Mouse (Mus musculus): ENCODE measurements around the gene Efna5. TPM values are rescaled to one million over a fixed set of nuclear protein-coding genes. Genes with fewer than 3 reads are reported as not detected.

Efna5 gene
- polyA plus RNA-seq, 1 experiment, result 12.5 TPM

- Histone ChIP-seq H3K4me1 (ENCODE audit: control insufficient read depth, insufficient read depth, insufficient read length, low read length) (peaks cover 5% of the 10 kb centered on the region; the same call in 1 of the 2 replicates), H3K27ac (replicated peaks; ENCODE audit: low read depth, low read length) (no peak overlapping the region), H3K4me3 (ENCODE audit: insufficient read depth, low read depth, low read length) (no peak overlapping the region)
These were observed 188.9 kb downstream of the Efna5 start for GRCm38 (mm10) chr17:62692242-62692641.

- Histone ChIP-seq H3K27ac (replicated peaks; ENCODE audit: low read depth, low read length) (no peak overlapping the region), H3K4me1 (ENCODE audit: control insufficient read depth, insufficient read depth, insufficient read length, low read length) (peaks cover under 1% of the 10 kb centered on the region), H3K4me3 (ENCODE audit: insufficient read depth, low read depth, low read length) (no peak overlapping the region)
These were observed 189.9 kb downstream of the Efna5 start for GRCm38 (mm10) chr17:62691201-62691715.

- H3K27ac ChIP-seq (replicated peaks; ENCODE audit: low read depth, low read length), result no peak overlapping the region
- H3K4me3 ChIP-seq (ENCODE audit: insufficient read depth, low read depth, low read length), result no peak overlapping the region
- H3K4me1 ChIP-seq (ENCODE audit: control insufficient read depth, insufficient read depth, insufficient read length, low read length), result peaks cover under 1% of the 10 kb centered on the region
These were observed 190.9 kb downstream of the Efna5 start for GRCm38 (mm10) chr17:62690256-62690655.

GRCm38 (mm10) chr17:62689646-62690045, 191.5 kb downstream of the Efna5 start:
- peaks cover 5% of the 10 kb centered on the region for H3K4me1 ChIP-seq (ENCODE audit: control insufficient read depth, insufficient read depth, insufficient read length, low read length)
- no peak overlapping the region for H3K4me3 ChIP-seq (ENCODE audit: insufficient read depth, low read depth, low read length)
- H3K27ac ChIP-seq (replicated peaks; ENCODE audit: low read depth, low read length), result no peak overlapping the region; the same call in 1 of the 2 replicates

- peak overlapping the region; percentile 76 for H3K27ac ChIP-seq (replicated peaks; ENCODE audit: low read depth, low read length)
- peak overlapping the region; percentile 37; the same call in 1 of the 2 replicates for H3K4me3 ChIP-seq (ENCODE audit: insufficient read depth, low read depth, low read length)
- peaks cover 5% of the 10 kb centered on the region for H3K4me1 ChIP-seq (ENCODE audit: control insufficient read depth, insufficient read depth, insufficient read length, low read length)
These were observed 193.7 kb downstream of the Efna5 start for GRCm38 (mm10) chr17:62687369-62687768.

GRCm38 (mm10) chr17:62685181-62685580, 195.9 kb downstream of the Efna5 start:
- Histone ChIP-seq H3K27ac (replicated peaks; ENCODE audit: low read depth, low read length) (peak overlapping the region; percentile 26), H3K4me1 (ENCODE audit: control insufficient read depth, insufficient read depth, insufficient read length, low read length) (peaks cover 5% of the 10 kb centered on the region), H3K4me3 (ENCODE audit: insufficient read depth, low read depth, low read length) (no peak overlapping the region)

GRCm38 (mm10) chr17:62683142-62683541, 198.0 kb downstream of the Efna5 start:
- Histone ChIP-seq H3K4me3 (ENCODE audit: insufficient read depth, low read depth, low read length) (no peak overlapping the region), H3K4me1 (ENCODE audit: control insufficient read depth, insufficient read depth, insufficient read length, low read length) (peaks cover 5% of the 10 kb centered on the region), H3K27ac (replicated peaks; ENCODE audit: low read depth, low read length) (no peak overlapping the region)

- H3K4me1 ChIP-seq (ENCODE audit: control insufficient read depth, insufficient read depth, insufficient read length, low read length), result peaks cover 5% of the 10 kb centered on the region
- peak overlapping the region; percentile 26; the same call in 1 of the 2 replicates for H3K27ac ChIP-seq (replicated peaks; ENCODE audit: low read depth, low read length)
- no peak overlapping the region for H3K4me3 ChIP-seq (ENCODE audit: insufficient read depth, low read depth, low read length)
These were observed 199.4 kb downstream of the Efna5 start for GRCm38 (mm10) chr17:62681726-62682125.

GRCm38 (mm10) chr17:62680737-62681136, 200.4 kb downstream of the Efna5 start:
- Histone ChIP-seq H3K4me1 (ENCODE audit: control insufficient read depth, insufficient read depth, insufficient read length, low read length) (peaks cover 5% of the 10 kb centered on the region), H3K4me3 (ENCODE audit: insufficient read depth, low read depth, low read length) (no peak overlapping the region), H3K27ac (replicated peaks; ENCODE audit: low read depth, low read length) (no peak overlapping the region)

- Histone ChIP-seq H3K4me1 (ENCODE audit: control insufficient read depth, insufficient read depth, insufficient read length, low read length) (no peaks in the 10 kb centered on the region), H3K27ac (replicated peaks; ENCODE audit: low read depth, low read length) (no peak overlapping the region), H3K4me3 (ENCODE audit: insufficient read depth, low read depth, low read length) (no peak overlapping the region)
These were observed 204.3 kb downstream of the Efna5 start for GRCm38 (mm10) chr17:62676832-62677231.

GRCm38 (mm10) chr17:62676409-62676808, 204.7 kb downstream of the Efna5 start:
- Histone ChIP-seq H3K4me1 (ENCODE audit: control insufficient read depth, insufficient read depth, insufficient read length, low read length) (no peaks in the 10 kb centered on the region), H3K4me3 (ENCODE audit: insufficient read depth, low read depth, low read length) (no peak overlapping the region), H3K27ac (replicated peaks; ENCODE audit: low read depth, low read length) (no peak overlapping the region)

- no peak overlapping the region for H3K4me3 ChIP-seq (ENCODE audit: insufficient read depth, low read depth, low read length)
- H3K27ac ChIP-seq (replicated peaks; ENCODE audit: low read depth, low read length), result no peak overlapping the region
- no peaks in the 10 kb centered on the region for H3K4me1 ChIP-seq (ENCODE audit: control insufficient read depth, insufficient read depth, insufficient read length, low read length)
These were observed 205.3 kb downstream of the Efna5 start for GRCm38 (mm10) chr17:62675811-62676255.

GRCm38 (mm10) chr17:62672068-62672467, 209.0 kb downstream of the Efna5 start:
- H3K4me1 ChIP-seq (ENCODE audit: control insufficient read depth, insufficient read depth, insufficient read length, low read length), result no peaks in the 10 kb centered on the region
- H3K4me3 ChIP-seq (ENCODE audit: insufficient read depth, low read depth, low read length), result no peak overlapping the region
- H3K27ac ChIP-seq (replicated peaks; ENCODE audit: low read depth, low read length), result no peak overlapping the region

- no peak overlapping the region for H3K4me3 ChIP-seq (ENCODE audit: insufficient read depth, low read depth, low read length)
- H3K27ac ChIP-seq (replicated peaks; ENCODE audit: low read depth, low read length), result no peak overlapping the region
- H3K4me1 ChIP-seq (ENCODE audit: control insufficient read depth, insufficient read depth, insufficient read length, low read length), result no peaks in the 10 kb centered on the region
These were observed 214.4 kb downstream of the Efna5 start for GRCm38 (mm10) chr17:62666761-62667160.

- Histone ChIP-seq H3K4me3 (ENCODE audit: insufficient read depth, low read depth, low read length) (no peak overlapping the region), H3K27ac (replicated peaks; ENCODE audit: low read depth, low read length) (no peak overlapping the region), H3K4me1 (ENCODE audit: control insufficient read depth, insufficient read depth, insufficient read length, low read length) (no peaks in the 10 kb centered on the region)
These were observed 215.3 kb downstream of the Efna5 start for GRCm38 (mm10) chr17:62665823-62666222.

- Histone ChIP-seq H3K4me1 (ENCODE audit: control insufficient read depth, insufficient read depth, insufficient read length, low read length) (no peaks in the 10 kb centered on the region), H3K4me3 (ENCODE audit: insufficient read depth, low read depth, low read length) (no peak overlapping the region), H3K27ac (replicated peaks; ENCODE audit: low read depth, low read length) (no peak overlapping the region)
These were observed 216.4 kb downstream of the Efna5 start for GRCm38 (mm10) chr17:62664709-62665108.

Measured in brown adipose tissue, adult 24 weeks (tissue).